Mouse (Mus musculus) MEL (cell line): Measurements from ENCODE around the gene Rpp14.

Source experiments
- GABPA ChIP-seq: IDR thresholded peaks from 2 replicates; pipeline ENCODE4 v1.6.1; 2012; ENCODE audit warnings: low read depth, mild to moderate bottlenecking, inconsistent platforms, low read length, improper control_type of control experiment, moderate library complexity
- POLR2A ChIP-seq, 2 experiments: IDR thresholded peaks; 2 replicates each; pipeline ENCODE4 v1.6.1; 2011 to 2012; ENCODE audit warnings: low read length in 2 of 2, mild to moderate bottlenecking in 2 of 2, control low read depth in 1 of 2, improper control_type of control experiment in 1 of 2, low read depth in 1 of 2, moderate library complexity in 1 of 2; ENCODE audit not compliant: control insufficient read depth in 1 of 2, insufficient read depth in 1 of 2, poor library complexity in 1 of 2

- TF ChIP-seq GABPA (no peak), POLR2A (IDR thresholded peaks at IDR 0.05; ENCODE audit: control insufficient read depth in 1 of 2, insufficient read depth in 1 of 2, low read depth in 1 of 2, low read length in 2 of 2, poor library complexity in 1 of 2) (no peak)
These were observed 18.1 kb upstream of the Rpp14 start for GRCm38 (mm10) chr14:8062076-8062475.
